Mouse (Mus musculus): ENCODE measurements around the gene Orm1. TPM values are rescaled to one million over a fixed set of nuclear protein-coding genes. Genes with fewer than 3 reads are reported as not detected.
A peak's percentile ranks its signal among the peaks of the same experiment; 100 is the strongest.

The Orm1 gene
- polyA plus RNA-seq, 1 experiment = 3.9 TPM

DNA sequence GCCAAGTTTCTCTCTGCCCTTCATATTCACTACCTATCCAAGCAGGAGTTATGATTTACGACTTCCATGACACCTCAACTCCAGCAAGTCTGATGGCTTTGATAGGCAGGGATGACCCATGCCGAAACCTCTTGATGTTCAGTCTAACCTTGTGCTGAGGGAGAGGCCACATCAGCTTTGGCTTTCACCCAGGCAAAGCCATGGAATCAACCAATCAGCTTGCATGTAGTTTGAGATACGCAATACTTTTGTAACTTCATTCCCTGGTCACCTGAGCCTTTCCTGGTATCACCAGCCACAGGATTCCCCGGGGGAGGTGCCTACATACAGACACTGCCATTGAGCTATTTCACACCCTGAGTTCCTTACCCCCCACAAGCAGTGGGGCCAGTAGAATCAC, 2.3 kb downstream of the Orm1 start:
- WGBS = 80% methylated on average over 4 of the region's 4 CpGs

DNA sequence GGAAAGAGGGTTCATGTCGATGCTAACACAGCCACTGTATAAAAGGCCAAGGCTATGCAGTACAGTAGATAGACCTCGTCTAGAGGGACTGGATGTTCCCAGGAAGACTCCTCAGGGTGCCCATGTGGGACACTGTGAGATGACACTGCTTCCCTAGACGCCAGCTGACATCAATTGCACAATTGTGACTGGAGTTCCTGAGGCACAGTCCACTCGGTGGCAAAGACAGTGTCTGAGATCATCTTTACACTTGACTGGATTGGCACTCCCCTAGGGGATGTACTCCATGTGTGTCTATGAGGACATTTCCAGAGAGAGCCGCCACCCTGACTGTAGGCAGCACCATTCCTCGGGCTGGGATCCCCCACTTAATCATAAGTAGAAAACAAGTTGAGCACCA, 4.2 kb downstream of the Orm1 start:
- DNase-seq = no peak

More for the DNA sequence above, 2.3 kb downstream of the Orm1 start:
- no peaks in the 10 kb centered on the region for H3K4me1 ChIP-seq (ENCODE audit: control insufficient read depth, insufficient read depth, low read length)
- no peak for TF ChIP-seq POLR2A (IDR thresholded peaks at IDR 0.05; ENCODE audit: borderline replicate concordance, extremely low read depth, low read depth, low read length)
- TF ChIP-seq CTCF (IDR thresholded peaks at IDR 0.05; ENCODE audit: insufficient read depth, low read length) = no peak
- no peak overlapping the region for H3K4me3 ChIP-seq (replicated peaks; ENCODE audit: extremely low read depth, low read depth, low read length)
- no peak for DNase-seq

DNA sequence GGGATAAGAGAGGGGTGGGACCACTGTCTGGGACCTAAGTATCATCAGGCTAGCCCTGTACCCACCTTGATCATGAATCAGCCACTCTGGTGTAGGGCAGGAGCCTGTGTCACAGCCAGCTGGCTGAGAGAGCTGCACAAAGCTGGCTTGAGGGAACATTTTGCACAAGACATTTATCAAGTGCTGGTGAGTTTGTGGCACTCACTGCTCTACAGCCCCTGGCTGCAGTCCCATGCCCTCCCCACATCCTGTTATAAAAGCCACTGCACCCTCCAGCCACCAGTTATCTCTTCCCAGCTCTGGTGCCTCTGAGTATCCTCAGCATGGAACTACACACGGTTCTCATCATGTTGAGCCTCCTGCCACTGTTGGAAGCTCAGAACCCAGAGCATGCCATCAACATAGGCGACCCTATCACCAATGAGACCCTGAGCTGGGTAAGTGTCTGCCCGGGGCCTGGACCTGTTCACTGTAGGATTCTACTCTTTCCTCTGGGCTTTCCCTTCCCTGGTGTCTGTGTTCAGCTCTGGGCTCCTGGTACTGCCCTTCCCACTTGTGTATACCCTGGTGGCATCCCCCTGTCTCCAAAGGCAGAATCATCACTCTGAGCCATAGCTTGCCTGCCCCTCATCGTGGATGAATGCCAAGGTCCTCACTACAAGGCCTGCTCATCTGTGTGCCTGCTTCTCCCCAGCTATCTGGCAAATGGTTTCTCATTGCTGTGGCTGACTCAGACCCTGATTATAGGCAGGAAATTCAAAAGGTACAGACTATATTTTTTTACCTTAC, 11.7 kb downstream of the Orm1 start, which contains the start of gene Orm3:
TSS of gene Orm3 (plus strand) at position 286 of the 789 bp plus-strand sequence.
- DNase-seq = no peak
- TF ChIP-seq POLR2A (IDR thresholded peaks at IDR 0.05; ENCODE audit: borderline replicate concordance, extremely low read depth, low read depth, low read length) = no peak
- TF ChIP-seq CTCF (IDR thresholded peaks at IDR 0.05; ENCODE audit: insufficient read depth, low read length) = no peak
- WGBS = 49% methylated on average over 4 of the region's 4 CpGs
- Histone ChIP-seq H3K4me1 (ENCODE audit: control insufficient read depth, insufficient read depth, low read length) (no peaks in the 10 kb centered on the region; the same call in 1 of the 2 replicates), H3K4me3 (replicated peaks; ENCODE audit: extremely low read depth, low read depth, low read length) (no peak within 1 kb of the TSS)

More for the DNA sequence above, 4.2 kb downstream of the Orm1 start:
- no peak overlapping the region for H3K4me3 ChIP-seq (replicated peaks; ENCODE audit: extremely low read depth, low read depth, low read length)
- TF ChIP-seq POLR2A (IDR thresholded peaks at IDR 0.05; ENCODE audit: borderline replicate concordance, extremely low read depth, low read depth, low read length) = no peak
- no peak for TF ChIP-seq CTCF (IDR thresholded peaks at IDR 0.05; ENCODE audit: insufficient read depth, low read length)
- no peaks in the 10 kb centered on the region for H3K4me1 ChIP-seq (ENCODE audit: control insufficient read depth, insufficient read depth, low read length)
- WGBS = 73% methylated on average over 6 of the region's 6 CpGs

DNA sequence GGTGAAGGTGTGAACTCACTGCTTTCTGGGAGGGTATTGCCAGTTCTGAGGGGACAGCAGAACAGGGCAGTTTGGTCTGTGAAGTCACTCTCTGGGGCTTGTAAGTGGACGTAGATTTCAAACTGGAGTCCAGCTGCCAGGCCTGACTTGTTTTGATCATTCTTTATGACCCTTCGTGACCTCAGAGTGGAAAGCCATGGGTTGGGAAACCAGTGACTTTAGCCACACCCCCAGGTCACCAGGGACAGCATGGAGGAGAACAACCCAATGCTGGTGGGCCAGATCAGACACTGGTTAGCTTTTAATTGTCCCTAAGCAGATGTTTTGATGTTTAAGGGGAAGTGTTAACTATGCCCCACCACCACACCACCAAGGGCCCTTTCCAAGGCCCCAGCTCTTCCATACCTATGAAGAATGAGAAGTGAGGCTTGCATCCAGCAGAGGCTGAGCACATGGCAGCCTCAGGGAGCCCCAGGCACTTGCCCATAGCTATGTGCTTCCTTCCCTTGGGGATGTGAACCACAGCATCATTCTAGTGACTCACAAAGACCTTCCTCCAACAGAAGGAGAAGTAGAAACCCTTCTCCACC, 12.7 kb downstream of the Orm1 start:
- WGBS = 62% methylated on average over 2 of the region's 2 CpGs
- no peak for DNase-seq
- H3K4me1 ChIP-seq (ENCODE audit: control insufficient read depth, insufficient read depth, low read length) = no peaks in the 10 kb centered on the region; the same call in 1 of the 2 replicates
- TF ChIP-seq CTCF (IDR thresholded peaks at IDR 0.05; ENCODE audit: insufficient read depth, low read length) (no peak), POLR2A (IDR thresholded peaks at IDR 0.05; ENCODE audit: borderline replicate concordance, extremely low read depth, low read depth, low read length) (no peak)
- no peak overlapping the region for H3K4me3 ChIP-seq (replicated peaks; ENCODE audit: extremely low read depth, low read depth, low read length)

DNA sequence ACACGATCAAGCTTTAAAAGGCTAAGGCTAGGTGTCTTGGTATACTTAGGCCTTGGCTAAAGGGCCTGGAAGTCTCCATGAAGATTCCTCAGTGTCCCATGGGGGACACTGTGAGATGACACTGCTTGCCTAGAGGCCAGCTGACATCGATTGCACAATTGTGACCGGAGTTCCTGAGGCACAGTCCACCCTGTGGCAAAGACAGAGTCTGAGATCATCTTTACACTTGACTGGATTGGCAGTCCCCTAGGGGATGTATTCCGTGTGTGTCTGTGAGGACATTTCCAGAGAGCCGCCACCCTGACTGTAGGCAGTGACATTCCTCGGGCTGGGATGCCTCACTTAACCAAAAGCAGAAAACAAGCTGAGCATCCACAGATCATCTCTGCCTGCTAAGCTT, 15.5 kb downstream of the Orm1 start:
- no peaks in the 10 kb centered on the region; the same call in 1 of the 2 replicates for H3K4me1 ChIP-seq (ENCODE audit: control insufficient read depth, insufficient read depth, low read length)
- TF ChIP-seq CTCF (IDR thresholded peaks at IDR 0.05; ENCODE audit: insufficient read depth, low read length) (no peak), POLR2A (IDR thresholded peaks at IDR 0.05; ENCODE audit: borderline replicate concordance, extremely low read depth, low read depth, low read length) (no peak)
- no peak for DNase-seq
- WGBS = 75% methylated on average over 6 of the region's 6 CpGs
- no peak overlapping the region for H3K4me3 ChIP-seq (replicated peaks; ENCODE audit: extremely low read depth, low read depth, low read length)

DNA sequence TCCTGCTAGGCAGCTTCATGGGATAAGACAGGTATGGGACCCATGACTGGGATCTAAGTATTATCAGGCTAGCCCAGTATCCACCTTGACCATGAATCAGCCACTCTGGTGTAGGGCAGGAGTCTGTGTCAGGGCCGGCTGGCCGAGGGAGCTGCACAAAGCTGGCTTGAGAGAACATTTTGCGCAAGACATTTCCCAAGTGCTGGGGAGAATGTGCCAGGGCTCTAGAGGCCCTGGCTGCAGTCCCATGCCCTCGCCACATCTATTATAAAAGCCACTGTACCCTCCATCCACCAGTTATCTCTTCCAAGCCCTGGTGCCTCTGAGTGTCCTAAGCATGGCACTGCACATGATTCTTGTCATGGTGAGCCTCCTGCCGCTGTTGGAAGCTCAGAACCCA, 17.8 kb downstream of the Orm1 start, which contains the start of gene Orm2:
TSS of gene Orm2 (plus strand) at position 300 of the 400 bp plus-strand sequence.
- WGBS = 67% methylated on average over 5 of the region's 5 CpGs
- peak; percentile 32 for DNase-seq
- no peak for TF ChIP-seq CTCF (IDR thresholded peaks at IDR 0.05; ENCODE audit: insufficient read depth, low read length)
- TF ChIP-seq POLR2A (IDR thresholded peaks at IDR 0.05; ENCODE audit: borderline replicate concordance, extremely low read depth, low read depth, low read length) = no peak
- no peak within 1 kb of the TSS for H3K4me3 ChIP-seq (replicated peaks; ENCODE audit: extremely low read depth, low read depth, low read length)
- no peaks in the 10 kb centered on the region for H3K4me1 ChIP-seq (ENCODE audit: control insufficient read depth, insufficient read depth, low read length)

DNA sequence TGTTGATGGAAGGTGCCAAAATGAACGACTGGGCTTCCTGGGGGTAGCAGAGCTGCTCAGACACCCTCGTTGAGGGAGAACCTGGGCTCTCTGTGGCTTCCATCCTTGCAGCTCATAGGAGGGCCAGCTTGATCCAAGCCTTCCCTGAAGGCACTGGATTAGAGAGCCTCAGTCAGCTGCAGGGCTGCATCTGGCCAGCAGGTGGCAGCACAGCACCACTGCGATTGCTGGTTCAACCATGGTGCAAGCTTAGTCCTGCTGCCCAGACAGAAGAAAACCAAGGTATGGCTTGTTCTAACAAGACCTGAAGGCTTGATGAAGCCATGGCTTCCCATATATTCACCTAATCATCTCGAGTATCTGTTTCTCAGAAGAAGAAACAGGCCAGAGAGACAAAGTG, 24.2 kb downstream of the Orm1 start:
- peak; percentile 100 for TF ChIP-seq CTCF (IDR thresholded peaks at IDR 0.05; ENCODE audit: insufficient read depth, low read length)
- no peak for TF ChIP-seq POLR2A (IDR thresholded peaks at IDR 0.05; ENCODE audit: borderline replicate concordance, extremely low read depth, low read depth, low read length)
- 13% methylated on average over 4 of the region's 4 CpGs for WGBS
- peak; percentile 87 for DNase-seq

DNA sequence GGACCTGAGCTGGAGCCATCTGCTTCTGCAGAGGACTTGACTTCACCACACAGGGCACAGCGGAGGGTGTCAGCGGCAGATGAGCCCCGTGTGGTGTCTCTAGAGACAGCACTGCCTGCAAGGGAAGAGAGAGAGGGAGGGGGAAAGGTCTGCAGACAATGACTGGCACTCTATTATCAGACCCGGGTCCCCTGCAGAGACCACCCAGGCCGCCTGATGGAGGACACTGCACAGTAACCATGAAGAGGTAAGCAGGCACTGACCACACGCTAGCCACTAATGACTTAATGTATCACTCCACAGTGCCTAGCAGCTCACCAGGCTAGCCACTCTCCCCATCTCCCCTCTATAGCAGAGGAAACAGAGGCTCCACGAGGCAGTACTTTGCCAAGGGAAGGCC, 26.5 kb downstream of the Orm1 start:
- 67% methylated on average over 7 of the region's 7 CpGs for WGBS
- TF ChIP-seq CTCF (IDR thresholded peaks at IDR 0.05; ENCODE audit: insufficient read depth, low read length) (no peak), POLR2A (IDR thresholded peaks at IDR 0.05; ENCODE audit: borderline replicate concordance, extremely low read depth, low read depth, low read length) (no peak)
- H3K4me1 ChIP-seq (ENCODE audit: control insufficient read depth, insufficient read depth, low read length) = no peaks in the 10 kb centered on the region

More for the DNA sequence above, 24.2 kb downstream of the Orm1 start:
- H3K4me3 ChIP-seq (replicated peaks; ENCODE audit: extremely low read depth, low read depth, low read length) = no peak overlapping the region
- no peaks in the 10 kb centered on the region for H3K4me1 ChIP-seq (ENCODE audit: control insufficient read depth, insufficient read depth, low read length)

DNA sequence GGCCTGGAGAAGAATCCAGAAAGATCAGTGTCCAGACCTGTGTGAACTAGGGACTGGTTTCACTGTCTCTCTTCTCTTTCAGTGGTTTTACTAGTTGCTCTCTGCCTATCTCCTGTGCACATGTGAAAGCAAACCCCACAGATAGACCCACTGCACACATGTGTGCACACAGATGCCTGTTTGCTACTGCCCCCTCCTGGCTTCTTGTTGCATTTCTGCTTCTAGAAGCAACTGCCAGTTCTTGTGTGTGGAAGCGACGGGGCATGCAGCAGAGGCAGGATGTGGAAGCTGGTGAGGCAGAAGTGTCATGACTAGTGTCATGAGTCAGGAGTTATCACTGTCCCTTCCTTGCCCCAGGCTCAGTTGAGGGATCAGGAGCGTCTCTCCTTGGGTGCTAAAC, 27.5 kb downstream of the Orm1 start:
- no peak overlapping the region for H3K4me3 ChIP-seq (replicated peaks; ENCODE audit: extremely low read depth, low read depth, low read length)
- DNase-seq = no peak
- WGBS = 41% methylated on average over 3 of the region's 3 CpGs

More for the DNA sequence above, 26.5 kb downstream of the Orm1 start:
- DNase-seq = no peak
- no peak overlapping the region for H3K4me3 ChIP-seq (replicated peaks; ENCODE audit: extremely low read depth, low read depth, low read length)

More for the DNA sequence above, 27.5 kb downstream of the Orm1 start:
- TF ChIP-seq POLR2A (IDR thresholded peaks at IDR 0.05; ENCODE audit: borderline replicate concordance, extremely low read depth, low read depth, low read length) (no peak), CTCF (IDR thresholded peaks at IDR 0.05; ENCODE audit: insufficient read depth, low read length) (peak; percentile 57)
- no peaks in the 10 kb centered on the region for H3K4me1 ChIP-seq (ENCODE audit: control insufficient read depth, insufficient read depth, low read length)

All from lung, adult 2 months (tissue).